Mouse (Mus musculus) inflammation-experienced regulatory T-cells, adult 6 months (primary cell): ENCODE results near the gene Rnpc3. TPM values are rescaled to one million over a fixed set of nuclear protein-coding genes. Genes with fewer than 3 reads are reported as not detected.
"Not testable (repeated sequence)": the region's sequence is repeated elsewhere in the genome, so short reads cannot be mapped to it uniquely, and the experiment has no call there.

Source experiments
- ATAC-seq: one replicate; pipeline ENCODE4 v1.8.0; 2017
- polyA plus RNA-seq, 3 experiments: library from polyadenylated mRNA; unstranded; fragments of 100-300 nt; shearing (Covaris generic); gene quantifications; one replicate each; pipeline ENCODE4 v1.2.1; 2017

The Rnpc3 gene
- polyA plus RNA-seq = 10 to 100 TPM; 26.8 to 40.7 (median 33.2) TPM

- ATAC-seq = peak; percentile 96
Measured at GRCm38 (mm10) chr3:113629606-113630359, at the start of gene Rnpc3. Gene Rnpc3 (minus strand): TSS chr3:113630149.

GRCm38 (mm10) chr3:113656940-113657339 is 27.0 kb upstream of the Rnpc3 start:
- ATAC-seq = peak; percentile 69

- no peak for ATAC-seq
Measured at GRCm38 (mm10) chr3:113654335-113654734, 24.4 kb upstream of the Rnpc3 start.

DNA sequence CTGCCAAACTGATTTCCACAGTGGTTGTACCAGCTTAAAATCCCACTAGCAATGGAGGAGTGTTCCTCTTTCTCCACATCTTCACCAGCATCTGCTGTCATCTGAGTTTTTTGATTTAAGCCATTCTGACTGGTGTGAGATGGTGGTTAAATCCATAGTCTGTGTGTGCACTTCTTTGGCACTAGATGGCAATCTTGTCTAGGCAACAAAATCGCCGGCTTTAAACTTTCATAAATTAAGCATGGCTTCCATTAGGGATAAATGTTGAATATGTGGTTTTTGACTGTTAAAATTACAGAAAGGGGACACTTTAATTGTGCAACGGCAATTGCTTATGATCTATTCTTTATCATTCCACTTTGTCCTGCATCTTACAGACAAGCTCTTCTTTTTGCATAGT is 21.4 kb upstream of the Rnpc3 start:
- ATAC-seq = not testable (repeated sequence)

DNA sequence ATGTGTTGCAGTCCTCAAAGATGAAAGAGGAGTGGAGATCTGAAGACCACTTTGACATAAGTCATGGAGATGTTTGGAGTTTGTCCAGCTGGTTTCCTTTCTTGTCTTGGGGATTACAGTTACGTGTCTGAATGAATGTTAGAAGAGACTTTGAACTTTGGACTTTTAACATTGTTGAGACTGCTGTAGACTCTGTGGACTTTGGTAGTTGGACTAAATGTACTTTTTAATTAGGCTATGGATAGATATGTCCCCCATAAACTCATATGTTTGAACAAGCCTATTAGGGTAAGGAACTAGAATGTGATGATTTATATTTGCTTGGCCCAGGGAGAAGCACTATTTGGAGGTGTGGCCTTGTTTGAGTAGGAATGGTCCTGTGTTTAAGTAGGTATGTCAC is 9.6 kb upstream of the Rnpc3 start:
- no peak for ATAC-seq

DNA sequence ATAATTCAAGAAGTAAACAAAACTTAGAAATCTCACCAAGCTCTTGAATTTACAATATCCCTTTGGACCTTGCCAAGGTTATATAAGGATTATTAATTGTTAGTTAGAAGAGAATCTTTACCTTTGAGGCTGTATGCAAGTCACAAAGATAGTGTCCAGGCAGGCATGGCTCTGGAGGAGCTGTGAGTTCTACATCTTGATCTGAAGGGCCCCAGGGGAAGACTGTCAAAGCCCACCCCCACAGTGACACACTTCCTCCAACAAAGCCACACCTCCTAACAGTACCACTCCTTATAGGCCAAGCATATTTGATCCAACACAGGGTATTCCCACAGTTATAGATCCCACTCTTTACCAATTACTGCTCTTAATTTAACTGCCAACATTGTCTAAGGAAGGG is 4.3 kb upstream of the Rnpc3 start:
- ATAC-seq = no peak

DNA sequence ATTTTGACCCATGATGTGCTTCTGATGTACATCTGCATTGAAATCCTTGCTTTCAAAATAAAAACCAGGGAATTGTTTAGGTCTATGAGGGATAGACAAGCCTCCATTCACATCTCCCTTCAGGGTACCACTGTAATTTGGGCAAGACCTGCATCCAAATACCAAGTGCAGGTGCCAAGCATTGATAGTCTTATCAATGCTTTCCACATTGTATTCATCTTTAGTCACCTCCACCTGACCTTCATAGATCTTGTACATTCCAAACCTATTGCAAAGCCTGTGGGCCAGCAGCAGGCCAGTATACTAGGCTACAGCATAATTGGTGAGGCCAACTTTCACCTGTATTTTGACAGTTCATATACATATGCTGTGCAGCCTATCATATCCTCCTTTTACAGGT is 1.7 kb upstream of the Rnpc3 start:
- ATAC-seq = no peak

- peak; percentile 39 for ATAC-seq
Measured at GRCm38 (mm10) chr3:113630564-113630963, 615 bp upstream of the Rnpc3 start.

DNA sequence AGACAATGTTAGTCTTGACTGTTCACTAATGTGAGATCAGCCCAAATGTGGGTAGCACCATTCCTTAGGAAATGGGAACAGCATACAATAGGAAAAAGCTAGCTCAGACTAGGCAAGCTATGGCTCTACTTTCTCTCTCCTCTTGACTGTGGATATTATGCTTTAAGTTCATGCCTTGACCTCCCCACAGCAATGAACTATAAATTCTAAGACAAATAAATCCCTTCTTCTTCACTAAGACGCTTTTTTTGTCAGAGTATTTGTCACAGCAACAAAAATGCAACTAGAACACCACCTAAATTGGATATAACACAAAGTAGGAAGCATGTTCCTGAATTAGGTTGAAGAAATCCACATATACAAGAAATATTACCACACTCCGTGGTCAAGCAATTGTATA is 23.4 kb downstream of the Rnpc3 start, which contains the start of gene Amy1:
Gene Amy1, minus strand, starts transcription at position 101 of the 400 bp plus-strand sequence.
- ATAC-seq = no peak

- no peak for ATAC-seq
Measured at GRCm38 (mm10) chr3:113590844-113591243, 39.1 kb downstream of the Rnpc3 start.

DNA sequence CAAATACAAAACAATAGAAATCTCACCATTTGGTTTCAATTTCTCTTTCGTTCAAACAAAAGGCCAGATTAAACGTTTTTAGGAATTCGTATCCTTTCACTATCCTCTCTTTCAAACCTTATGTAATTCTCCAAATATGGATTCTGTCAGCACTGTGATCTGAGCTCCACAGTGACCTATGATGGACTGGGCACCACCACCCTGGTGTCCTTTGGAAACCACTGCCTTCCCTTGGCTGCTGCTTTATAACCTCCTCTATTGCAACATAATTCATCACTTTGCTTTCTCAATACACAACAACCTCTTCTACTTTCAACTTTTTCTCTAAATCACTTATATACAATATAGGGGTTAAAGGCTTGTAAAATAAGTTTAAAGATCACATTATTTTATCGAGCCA is 55.4 kb downstream of the Rnpc3 start:
- no peak for ATAC-seq

GRCm38 (mm10) chr3:113574138-113574537 is 55.8 kb downstream of the Rnpc3 start:
- ATAC-seq = no peak

DNA sequence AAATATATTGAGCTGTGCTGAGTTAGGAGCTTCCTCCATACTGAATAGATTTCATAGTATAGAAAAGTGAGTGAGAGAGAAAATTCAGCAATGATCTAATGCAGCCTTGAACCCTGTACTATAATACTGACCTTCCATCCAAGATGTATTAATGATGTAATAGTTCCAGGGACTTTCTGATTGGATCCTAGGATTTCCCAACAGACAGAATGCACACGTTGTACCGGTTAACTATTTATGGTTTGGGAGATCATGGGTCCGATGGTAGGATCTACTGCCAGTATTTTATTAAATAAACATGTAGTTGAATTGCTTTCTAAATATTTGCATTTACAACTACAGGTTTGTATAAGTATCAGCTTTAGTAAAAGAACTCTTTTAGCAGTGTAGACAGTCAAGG is 57.8 kb downstream of the Rnpc3 start:
- no peak for ATAC-seq

Other genes starting within 250 kb of the Rnpc3 start
- not detected for gene Amy2a1, start 97.7 kb downstream of the Rnpc3 start, polyA plus RNA-seq
- 1 to 10 TPM in 2 of 3 experiments, under 1 TPM in 1; 0.62 to 1.2 (median 1.2) TPM for gene Amy1, start 23.4 kb downstream of the Rnpc3 start, polyA plus RNA-seq